Mouse (Mus musculus): ENCODE measurements around the gene Cldn9.

DNA sequence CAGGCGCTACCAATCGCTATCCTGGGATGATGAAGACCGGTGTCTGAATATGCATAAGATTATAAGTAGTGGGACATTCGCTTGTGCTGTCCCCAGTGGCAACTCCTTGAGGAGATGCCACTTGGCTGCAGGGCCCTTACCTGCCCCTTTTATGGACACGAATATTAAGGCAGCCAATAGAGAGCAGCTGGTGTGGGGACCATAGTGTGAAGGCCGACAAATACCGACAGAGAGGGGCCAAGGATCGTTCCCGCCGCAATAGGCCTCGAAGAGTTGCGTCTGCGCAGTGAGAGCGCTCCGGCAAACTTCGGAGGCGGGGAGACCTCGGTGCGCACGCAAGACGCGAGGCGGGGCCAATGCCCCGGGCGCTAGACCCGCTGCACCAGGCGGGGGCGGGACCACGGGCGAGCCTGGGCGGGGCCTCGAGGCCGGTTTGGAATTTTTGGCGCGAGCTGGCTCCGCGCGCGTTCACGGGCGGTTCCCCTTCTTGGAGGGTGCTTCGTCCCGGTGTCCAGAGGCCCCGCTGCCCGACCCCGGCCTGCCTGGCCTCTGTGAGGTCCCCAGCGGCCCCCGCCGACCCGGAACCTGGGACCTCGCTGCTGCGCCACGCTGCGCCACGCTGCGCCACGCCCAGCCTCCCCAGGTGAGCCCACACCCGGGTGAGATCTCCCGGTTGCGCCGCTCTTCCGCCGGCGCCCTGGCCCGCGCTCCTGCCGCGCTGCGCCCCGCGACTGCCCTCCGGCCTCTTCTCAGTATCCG, 42.4 kb upstream of the Cldn9 start, which contains the start of gene Pkmyt1:
- TF ChIP-seq CTCF (IDR thresholded peaks at IDR 0.05; ENCODE audit: low read depth, low read length) (no peak), POLR2A (IDR thresholded peaks at IDR 0.05; ENCODE audit: insufficient read depth, low read length) (peak; percentile 84), EP300 (IDR thresholded peaks at IDR 0.05; ENCODE audit: insufficient read depth, low read depth, low read length) (no peak)

All from ES-Bruce4 (cell line).